Mouse (Mus musculus) layer of hippocampus, adult 9-11 months (tissue): ENCODE measurements around the gene Ptpn5.

ENCODE experiments used
- DNase-seq: peaks from one replicate; pipeline ENCODE4 v3.0.0; 2022

Gene Ptpn5

DNA sequence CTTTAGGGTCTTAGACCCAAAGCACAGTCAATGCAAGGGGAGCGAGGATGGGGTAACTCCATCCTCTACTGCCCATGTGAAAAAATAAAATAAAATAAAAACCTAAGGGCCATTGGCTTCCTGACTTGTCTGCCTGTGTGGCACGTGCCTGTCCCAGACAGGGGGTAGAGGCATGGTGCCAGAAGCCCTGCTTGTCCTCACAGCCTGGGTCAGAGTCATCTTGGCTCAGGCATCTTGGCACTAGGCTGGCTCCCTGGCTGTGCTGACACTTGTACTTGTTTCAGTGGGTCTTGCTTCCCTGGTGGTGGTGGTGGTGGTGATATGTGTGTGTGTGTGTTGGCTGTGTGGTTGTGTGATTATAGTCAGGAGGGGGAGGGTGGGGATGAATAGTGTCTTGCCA is 78.8 kb downstream of the Ptpn5 start:
- no peak for DNase-seq

GRCm38 (mm10) chr7:47053287-47053686 is 80.2 kb downstream of the Ptpn5 start:
- DNase-seq = no peak

GRCm38 (mm10) chr7:47052276-47052675 is 81.2 kb downstream of the Ptpn5 start:
- DNase-seq = no peak

DNA sequence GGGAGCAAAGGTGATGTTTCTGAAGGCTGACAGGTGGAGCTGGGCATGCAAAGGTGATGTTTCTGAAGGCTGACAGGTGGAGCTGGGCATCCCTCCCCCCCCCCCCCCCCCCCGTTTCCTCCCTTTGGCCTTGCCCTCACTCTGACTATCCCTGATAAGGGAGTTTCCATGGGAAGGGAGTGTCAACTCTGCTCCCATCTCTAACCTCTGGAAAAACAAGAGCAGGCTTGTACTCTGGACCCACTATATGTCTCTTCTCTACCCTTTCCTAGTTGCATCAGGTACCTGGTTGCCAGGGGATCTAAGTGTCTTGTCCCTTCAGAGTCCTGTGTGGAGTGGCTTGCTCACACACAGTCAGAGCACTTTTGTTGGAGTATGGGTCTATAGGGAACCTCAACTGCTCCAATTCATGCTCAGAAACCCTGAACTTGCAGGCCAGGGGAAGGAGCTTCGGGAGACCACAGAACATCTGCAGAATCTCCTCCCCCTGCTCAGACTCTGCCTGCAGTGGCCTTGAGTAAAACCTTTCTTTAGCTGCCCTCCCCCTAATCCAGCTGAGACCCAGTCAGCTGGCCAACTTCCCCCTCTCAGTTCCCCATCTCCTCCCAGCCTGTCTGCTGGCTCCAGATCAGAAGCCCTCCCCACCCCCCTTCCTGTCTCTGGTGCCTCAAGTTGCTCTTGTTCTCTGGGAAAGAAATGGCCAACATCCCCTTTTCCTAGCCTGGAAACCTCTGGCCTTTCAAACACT is 81.9 kb downstream of the Ptpn5 start:
- DNase-seq = peak; percentile 89

GRCm38 (mm10) chr7:47050766-47051165 is 82.7 kb downstream of the Ptpn5 start:
- peak; percentile 81 for DNase-seq

GRCm38 (mm10) chr7:47050366-47050765 is 83.1 kb downstream of the Ptpn5 start, which contains the start of gene Tmem86a:
Tmem86a (plus strand) TSS chr7:47050601.
- peak; percentile 97 for DNase-seq

DNA sequence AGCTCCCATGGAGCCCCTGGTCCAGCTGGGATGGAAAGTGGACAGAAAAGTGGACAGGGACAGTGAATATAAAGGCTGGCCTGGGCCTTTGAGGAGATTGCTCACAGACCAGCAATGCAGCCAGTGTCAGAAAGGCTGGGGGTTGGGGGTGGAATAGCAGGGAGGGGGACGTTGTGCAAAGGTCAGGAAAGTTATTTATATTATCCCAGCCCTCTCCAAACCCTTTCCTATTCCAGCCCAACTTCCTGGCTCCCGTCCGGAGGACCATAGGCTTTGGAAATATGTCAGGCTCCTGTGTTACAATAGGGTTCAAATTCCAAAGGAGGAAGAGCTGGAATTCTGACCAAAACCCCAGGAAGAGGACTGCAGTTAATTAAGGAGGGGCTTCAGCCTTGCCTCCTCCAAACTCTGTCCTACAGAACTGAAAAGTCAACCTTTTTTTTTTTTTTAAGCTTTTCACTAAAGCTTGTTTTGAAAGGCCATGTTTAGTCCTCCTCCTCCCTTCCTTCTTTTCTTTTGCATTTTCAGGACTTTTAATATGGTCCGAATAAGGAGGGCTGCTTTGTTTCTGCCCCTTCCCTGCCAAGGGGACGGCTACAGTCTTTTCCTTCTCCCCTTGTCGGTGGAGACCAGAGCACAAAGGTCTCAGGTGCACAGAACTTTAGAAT is 90.5 kb downstream of the Ptpn5 start:
- no peak for DNase-seq

DNA sequence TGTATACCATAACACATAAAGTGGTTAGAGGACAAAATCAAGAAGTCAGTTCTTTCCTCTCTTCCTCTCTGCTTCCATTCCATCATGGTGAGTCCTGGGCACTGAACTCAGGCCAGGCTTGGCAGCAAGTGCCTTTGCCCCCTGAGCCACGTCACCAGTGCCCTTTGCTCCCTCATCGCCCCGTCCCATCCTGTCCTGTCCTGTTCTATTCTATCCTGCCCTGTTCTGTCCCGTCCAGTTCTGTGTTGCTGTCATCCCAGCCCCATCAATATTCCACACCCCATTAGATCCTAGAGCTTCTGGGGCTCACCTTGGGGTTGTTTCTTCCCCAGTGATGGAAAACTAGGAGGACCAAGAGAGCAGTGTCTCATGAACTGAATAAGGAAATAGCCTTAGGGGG is 91.4 kb downstream of the Ptpn5 start:
- DNase-seq = no peak

GRCm38 (mm10) chr7:47041706-47042105 is 91.8 kb downstream of the Ptpn5 start:
- DNase-seq = no peak

DNA sequence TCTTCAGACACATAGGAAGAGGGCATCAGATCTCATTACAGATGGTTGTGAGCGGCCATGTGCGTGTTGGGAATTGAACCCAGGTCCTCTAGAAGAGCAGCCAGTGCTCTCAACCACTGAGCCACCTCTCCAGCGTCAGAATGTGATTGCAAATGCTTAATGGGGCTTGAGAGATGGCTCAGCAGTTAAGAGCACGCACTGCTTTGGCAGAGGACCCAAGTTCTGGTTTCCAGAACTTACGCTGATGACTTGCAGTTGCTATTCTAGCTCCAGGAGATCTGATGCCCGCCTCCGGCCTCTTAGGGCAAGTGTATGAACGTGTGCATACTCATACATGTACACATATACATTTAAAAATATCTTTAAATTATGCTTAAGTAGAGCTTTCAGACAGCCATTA is 98.1 kb downstream of the Ptpn5 start:
- DNase-seq = no peak

- DNase-seq = no peak
These were observed 98.6 kb downstream of the Ptpn5 start for GRCm38 (mm10) chr7:47034785-47035384.

GRCm38 (mm10) chr7:47031371-47031770 is 102.1 kb downstream of the Ptpn5 start:
- no peak for DNase-seq

GRCm38 (mm10) chr7:47030517-47031193 is 102.8 kb downstream of the Ptpn5 start:
- no peak for DNase-seq
